Mouse (Mus musculus): Measurements from ENCODE around the gene Rwdd3. TPM values are rescaled to one million over a fixed set of nuclear protein-coding genes. Genes with fewer than 3 reads are reported as not detected.
A peak's percentile ranks its signal among the peaks of the same experiment; 100 is the strongest.

Gene Rwdd3
- polyA plus RNA-seq, 1 experiment from 2014 or later: 6.6 TPM

DNA sequence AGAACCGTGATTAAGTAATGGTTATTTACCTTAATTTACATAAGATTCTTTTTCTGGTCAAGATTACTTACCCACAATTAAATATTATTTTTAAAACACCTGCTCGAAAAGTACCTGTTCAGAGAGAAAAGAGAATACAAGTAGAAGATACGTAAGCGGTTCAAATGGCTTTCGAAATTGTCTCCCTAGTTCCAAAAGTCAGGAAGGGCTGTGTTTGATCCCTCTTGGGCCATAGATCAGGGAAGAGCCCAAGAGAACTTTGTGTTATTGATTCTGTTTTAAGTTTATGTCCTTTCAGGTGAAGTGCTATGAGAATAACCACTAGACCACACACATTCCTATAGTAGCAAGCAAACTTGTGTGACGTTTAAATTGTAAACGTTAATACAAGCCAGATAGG lies 16.0 kb upstream of the Rwdd3 start:
- Histone ChIP-seq H3K9ac (no peak overlapping the region), H3K4me2 (replicated peaks) (no peak overlapping the region), H3K9me3 (ENCODE audit: control insufficient read depth, low read length) (no peaks in the 10 kb centered on the region), H3K36me3 (replicated peaks; ENCODE audit: control insufficient read depth, insufficient read depth) (no peaks in the 10 kb centered on the region), H3K4me1 (replicated peaks; ENCODE audit: control insufficient read depth, insufficient read depth, low read length) (no peaks in the 10 kb centered on the region), H3K27me3 (ENCODE audit: control insufficient read depth, insufficient read depth, low read length) (no peaks in the 10 kb centered on the region), H3K27ac (no peak overlapping the region), H3K4me3 (replicated peaks; ENCODE audit: low read length) (no peak overlapping the region)
- ATAC-seq (ENCODE audit: low FRiP score) (no peak), DNase-seq (ENCODE audit: low spot score) (no peak)
- WGBS: 93% methylated on average over 7 of the region's 7 CpGs

DNA sequence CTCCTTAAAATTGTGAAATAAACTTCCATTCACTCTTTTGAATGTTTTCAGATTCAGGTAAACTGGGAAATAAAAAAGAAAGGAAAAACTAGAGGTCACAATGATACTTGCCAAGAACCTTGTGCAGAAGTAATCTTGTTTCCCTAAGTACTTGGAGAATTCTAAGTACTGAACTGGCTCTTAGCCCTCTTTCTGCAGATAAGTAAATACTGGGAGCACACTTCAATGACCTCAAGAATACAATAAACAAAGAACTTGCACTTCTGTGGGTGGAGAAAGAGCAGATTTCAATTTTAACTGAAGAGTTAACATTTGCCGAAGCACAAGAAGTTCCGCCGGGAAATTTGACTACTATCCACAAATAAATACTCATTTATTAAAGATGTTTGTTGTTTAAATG lies 15.4 kb upstream of the Rwdd3 start:
- ATAC-seq (ENCODE audit: low FRiP score) (no peak), DNase-seq (ENCODE audit: low spot score) (no peak)
- H3K9ac ChIP-seq: no peak overlapping the region
- H3K4me1 ChIP-seq (replicated peaks; ENCODE audit: control insufficient read depth, insufficient read depth, low read length): no peaks in the 10 kb centered on the region
- no peaks in the 10 kb centered on the region for H3K27me3 ChIP-seq (ENCODE audit: control insufficient read depth, insufficient read depth, low read length)
- no peaks in the 10 kb centered on the region for H3K9me3 ChIP-seq (ENCODE audit: control insufficient read depth, low read length)
- H3K36me3 ChIP-seq (replicated peaks; ENCODE audit: control insufficient read depth, insufficient read depth): no peaks in the 10 kb centered on the region
- no peak overlapping the region for H3K4me2 ChIP-seq (replicated peaks)
- no peak overlapping the region for H3K27ac ChIP-seq
- H3K4me3 ChIP-seq (replicated peaks; ENCODE audit: low read length): no peak overlapping the region
- WGBS: 84% methylated on average over 3 of the region's 3 CpGs

DNA sequence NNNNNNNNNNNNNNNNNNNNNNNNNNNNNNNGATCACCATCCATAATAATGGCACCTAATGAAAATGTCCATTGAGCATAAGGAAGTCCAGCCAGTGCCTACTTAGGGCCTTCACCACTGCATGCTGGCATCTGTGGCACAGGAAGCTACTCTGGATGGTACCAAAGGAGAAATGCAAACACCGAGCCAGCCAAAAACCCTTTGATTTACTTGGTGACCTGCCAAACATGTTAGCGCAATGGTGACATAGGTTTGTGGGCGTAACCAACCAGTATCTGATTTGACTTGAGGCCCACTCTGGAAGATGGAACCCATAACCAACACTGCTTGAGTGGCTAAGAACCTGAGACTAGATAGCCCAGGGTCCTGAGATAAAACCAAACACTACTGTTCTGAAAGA lies 13.7 kb upstream of the Rwdd3 start:
- H3K9me3 ChIP-seq (ENCODE audit: control insufficient read depth, low read length): no peaks in the 10 kb centered on the region
- no peak overlapping the region for H3K4me2 ChIP-seq (replicated peaks)
- DNase-seq (ENCODE audit: low spot score): no peak
- no peaks in the 10 kb centered on the region for H3K27me3 ChIP-seq (ENCODE audit: control insufficient read depth, insufficient read depth, low read length)
- H3K9ac ChIP-seq: no peak overlapping the region
- H3K4me3 ChIP-seq (replicated peaks; ENCODE audit: low read length): no peak overlapping the region
- no peak overlapping the region for H3K27ac ChIP-seq
- H3K36me3 ChIP-seq (replicated peaks; ENCODE audit: control insufficient read depth, insufficient read depth): no peaks in the 10 kb centered on the region
- 95% methylated on average over 3 of the region's 3 CpGs for WGBS
- H3K4me1 ChIP-seq (replicated peaks; ENCODE audit: control insufficient read depth, insufficient read depth, low read length): no peaks in the 10 kb centered on the region
- no peak for ATAC-seq (ENCODE audit: low FRiP score)

DNA sequence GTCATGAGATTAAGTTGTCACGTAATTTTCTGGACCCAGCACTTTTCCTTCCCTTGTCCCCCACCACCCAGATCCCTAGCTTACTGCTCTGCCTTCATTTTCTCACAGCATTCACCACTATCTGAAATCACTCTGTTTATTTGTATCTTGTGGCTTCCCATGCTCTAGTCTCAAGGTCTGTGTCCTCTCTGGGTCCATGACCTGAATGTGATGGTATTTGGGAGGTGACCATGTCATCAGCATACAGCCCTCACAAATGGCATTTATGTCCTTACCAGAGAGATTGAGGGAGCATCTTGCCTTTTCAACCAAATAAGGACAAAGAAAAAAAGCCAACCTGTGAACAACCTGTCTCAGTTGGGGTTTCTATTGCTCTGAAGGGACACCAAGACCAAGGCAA lies 4.5 kb upstream of the Rwdd3 start:
- WGBS: 89% methylated on average over 1 of the region's 1 CpGs
- no peak for ATAC-seq (ENCODE audit: low FRiP score)

DNA sequence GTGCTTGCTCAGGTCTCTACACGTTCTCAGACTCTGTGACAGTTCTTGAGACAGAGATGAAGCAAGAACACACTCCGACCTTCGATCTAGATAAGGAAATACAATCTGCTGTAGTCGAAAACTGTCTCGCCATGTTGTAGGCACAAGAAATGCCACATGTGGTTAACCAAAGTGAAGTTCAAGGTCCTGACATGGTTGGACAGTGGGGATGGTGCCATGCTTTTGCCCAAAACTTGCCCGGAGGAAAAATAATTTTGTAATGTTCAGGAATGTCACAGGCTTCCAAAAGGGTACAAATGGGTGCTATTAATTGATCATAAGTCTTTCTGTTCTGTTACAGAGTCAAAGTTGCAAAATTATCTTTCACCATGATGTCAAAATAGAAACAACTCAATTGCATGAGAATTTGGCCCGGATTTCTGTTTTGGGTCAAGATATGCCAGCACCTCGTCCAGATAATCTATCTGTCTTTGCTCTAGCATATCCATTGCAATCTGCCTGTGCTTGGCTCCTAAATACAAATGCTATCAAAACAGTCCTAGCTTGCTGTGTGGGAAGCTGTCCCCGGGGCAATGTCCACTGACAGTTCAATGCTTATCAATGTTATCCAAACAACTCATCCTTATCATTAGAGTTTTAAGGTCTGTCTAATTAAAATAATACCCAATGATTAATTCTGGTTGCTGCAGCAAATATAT lies 2.9 kb upstream of the Rwdd3 start:
- Histone ChIP-seq H3K4me1 (replicated peaks; ENCODE audit: control insufficient read depth, insufficient read depth, low read length) (0 out of 2 replicates have a peak, but pooled peaks cover 8% of the 10 kb centered on the region), H3K27ac (no peak overlapping the region), H3K36me3 (replicated peaks; ENCODE audit: control insufficient read depth, insufficient read depth) (no peaks in the 10 kb centered on the region), H3K4me3 (replicated peaks; ENCODE audit: low read length) (no peak overlapping the region), H3K9me3 (ENCODE audit: control insufficient read depth, low read length) (no peaks in the 10 kb centered on the region), H3K4me2 (replicated peaks) (no peak overlapping the region), H3K27me3 (ENCODE audit: control insufficient read depth, insufficient read depth, low read length) (no peaks in the 10 kb centered on the region), H3K9ac (no peak overlapping the region)
- DNase-seq (ENCODE audit: low spot score) (no peak), ATAC-seq (ENCODE audit: low FRiP score) (no peak)
- 81% methylated on average over 9 of the region's 9 CpGs for whole genome bisulfite sequencing

More for the DNA sequence above, 4.5 kb upstream of the Rwdd3 start:
- Histone ChIP-seq H3K36me3 (replicated peaks; ENCODE audit: control insufficient read depth, insufficient read depth) (no peaks in the 10 kb centered on the region), H3K4me1 (replicated peaks; ENCODE audit: control insufficient read depth, insufficient read depth, low read length) (no peaks in the 10 kb centered on the region), H3K9me3 (ENCODE audit: control insufficient read depth, low read length) (no peaks in the 10 kb centered on the region), H3K9ac (no peak overlapping the region), H3K4me3 (replicated peaks; ENCODE audit: low read length) (no peak overlapping the region), H3K27me3 (ENCODE audit: control insufficient read depth, insufficient read depth, low read length) (no peaks in the 10 kb centered on the region), H3K27ac (no peak overlapping the region), H3K4me2 (replicated peaks) (no peak overlapping the region)
- no peak for DNase-seq (ENCODE audit: low spot score)

DNA sequence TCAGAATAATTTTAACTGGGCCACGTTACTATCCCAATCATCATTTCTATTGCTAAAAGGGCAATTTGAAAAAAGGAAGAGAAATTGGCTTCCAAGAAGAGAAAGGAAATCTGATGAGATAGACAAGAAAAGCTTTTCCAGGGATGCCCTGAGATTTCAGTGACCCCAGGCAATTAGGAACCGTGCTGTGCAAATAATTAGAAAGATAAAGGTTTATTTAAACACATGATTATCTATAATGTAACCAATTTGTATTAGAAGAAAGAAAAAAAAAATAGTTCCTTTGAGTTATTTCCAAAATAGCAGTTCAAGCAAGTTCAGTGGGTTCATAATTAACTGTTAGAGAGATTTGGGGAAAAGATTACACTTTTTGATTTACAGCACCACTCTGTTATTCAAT lies 1.2 kb upstream of the Rwdd3 start:
- no peak overlapping the region for H3K4me2 ChIP-seq (replicated peaks)
- no peaks in the 10 kb centered on the region for H3K9me3 ChIP-seq (ENCODE audit: control insufficient read depth, low read length)
- ATAC-seq (ENCODE audit: low FRiP score) (no peak), DNase-seq (ENCODE audit: low spot score) (no peak)
- H3K36me3 ChIP-seq (replicated peaks; ENCODE audit: control insufficient read depth, insufficient read depth): no peaks in the 10 kb centered on the region
- no peaks in the 10 kb centered on the region for H3K27me3 ChIP-seq (ENCODE audit: control insufficient read depth, insufficient read depth, low read length)
- H3K27ac ChIP-seq: no peak overlapping the region
- no peak overlapping the region for H3K4me3 ChIP-seq (replicated peaks; ENCODE audit: low read length)
- 69% methylated on average over 2 of the region's 2 CpGs for WGBS
- no peak overlapping the region for H3K9ac ChIP-seq
- 0 out of 2 replicates have a peak, but pooled peaks cover 8% of the 10 kb centered on the region for H3K4me1 ChIP-seq (replicated peaks; ENCODE audit: control insufficient read depth, insufficient read depth, low read length)

DNA sequence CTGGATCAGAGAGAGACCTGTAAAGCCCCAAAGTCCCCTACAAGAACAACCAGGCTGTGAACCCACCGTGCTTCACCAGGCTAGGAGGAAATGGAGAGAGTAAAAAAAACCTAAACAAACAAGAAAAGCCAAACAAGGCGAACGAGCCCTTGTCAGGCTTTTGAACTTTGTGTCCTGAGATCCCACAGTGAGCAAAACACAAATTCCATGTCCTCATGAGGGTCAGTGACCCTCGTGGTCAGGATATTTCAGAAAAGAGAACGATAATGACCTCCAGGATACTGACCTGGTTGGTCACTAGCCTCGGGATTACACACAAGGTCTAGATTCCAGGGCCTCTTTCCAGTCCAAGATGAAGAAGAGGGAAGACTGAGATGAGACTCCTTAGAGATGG lies 374 bp upstream of the Rwdd3 start:
- H3K9ac ChIP-seq: no peak overlapping the region
- H3K27ac ChIP-seq: no peak overlapping the region
- H3K4me3 ChIP-seq (replicated peaks; ENCODE audit: low read length): peak overlapping the region; percentile 52
- H3K4me2 ChIP-seq (replicated peaks): peak overlapping the region; percentile 67
- no peaks in the 10 kb centered on the region for H3K9me3 ChIP-seq (ENCODE audit: control insufficient read depth, low read length)
- no peaks in the 10 kb centered on the region for H3K36me3 ChIP-seq (replicated peaks; ENCODE audit: control insufficient read depth, insufficient read depth)
- ATAC-seq (ENCODE audit: low FRiP score) (no peak), DNase-seq (ENCODE audit: low spot score) (no peak)
- H3K4me1 ChIP-seq (replicated peaks; ENCODE audit: control insufficient read depth, insufficient read depth, low read length): 0 out of 2 replicates have a peak, but pooled peaks cover 8% of the 10 kb centered on the region
- WGBS: 59% methylated on average over 6 of the region's 6 CpGs
- no peaks in the 10 kb centered on the region for H3K27me3 ChIP-seq (ENCODE audit: control insufficient read depth, insufficient read depth, low read length)

DNA sequence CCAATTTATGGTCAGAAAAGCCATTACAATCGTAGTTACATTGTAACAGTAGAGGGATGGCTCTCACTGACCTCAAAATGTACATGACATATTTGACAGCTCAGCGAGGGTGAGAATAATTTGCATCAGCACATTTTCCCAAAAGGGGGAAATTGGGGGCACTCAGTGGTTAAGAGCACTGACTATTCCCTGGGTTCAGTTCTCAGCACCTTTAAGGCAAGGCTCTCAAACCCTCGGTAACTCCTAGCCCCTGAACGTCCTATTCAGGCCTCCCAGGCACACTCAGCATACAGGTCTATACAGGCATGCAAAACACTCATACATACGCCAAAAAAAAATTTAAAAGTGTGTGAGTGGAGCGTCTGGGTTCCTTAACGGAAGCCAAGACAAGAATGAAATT lies 864 bp downstream of the Rwdd3 start:
- H3K4me3 ChIP-seq (replicated peaks; ENCODE audit: low read length): peak overlapping the region; percentile 52; the same call in 1 of the 2 replicates
- 55% methylated on average over 7 of the region's 7 CpGs for WGBS
- ATAC-seq (ENCODE audit: low FRiP score) (no peak), DNase-seq (ENCODE audit: low spot score) (no peak)
- peak overlapping the region; percentile 67 for H3K4me2 ChIP-seq (replicated peaks)
- H3K9ac ChIP-seq: peak overlapping the region; percentile 64; the same call in 1 of the 2 replicates
- 0 out of 2 replicates have a peak, but pooled peaks cover 8% of the 10 kb centered on the region for H3K4me1 ChIP-seq (replicated peaks; ENCODE audit: control insufficient read depth, insufficient read depth, low read length)
- H3K27me3 ChIP-seq (ENCODE audit: control insufficient read depth, insufficient read depth, low read length): no peaks in the 10 kb centered on the region
- no peaks in the 10 kb centered on the region for H3K9me3 ChIP-seq (ENCODE audit: control insufficient read depth, low read length)
- H3K27ac ChIP-seq: no peak overlapping the region
- no peaks in the 10 kb centered on the region for H3K36me3 ChIP-seq (replicated peaks; ENCODE audit: control insufficient read depth, insufficient read depth)

DNA sequence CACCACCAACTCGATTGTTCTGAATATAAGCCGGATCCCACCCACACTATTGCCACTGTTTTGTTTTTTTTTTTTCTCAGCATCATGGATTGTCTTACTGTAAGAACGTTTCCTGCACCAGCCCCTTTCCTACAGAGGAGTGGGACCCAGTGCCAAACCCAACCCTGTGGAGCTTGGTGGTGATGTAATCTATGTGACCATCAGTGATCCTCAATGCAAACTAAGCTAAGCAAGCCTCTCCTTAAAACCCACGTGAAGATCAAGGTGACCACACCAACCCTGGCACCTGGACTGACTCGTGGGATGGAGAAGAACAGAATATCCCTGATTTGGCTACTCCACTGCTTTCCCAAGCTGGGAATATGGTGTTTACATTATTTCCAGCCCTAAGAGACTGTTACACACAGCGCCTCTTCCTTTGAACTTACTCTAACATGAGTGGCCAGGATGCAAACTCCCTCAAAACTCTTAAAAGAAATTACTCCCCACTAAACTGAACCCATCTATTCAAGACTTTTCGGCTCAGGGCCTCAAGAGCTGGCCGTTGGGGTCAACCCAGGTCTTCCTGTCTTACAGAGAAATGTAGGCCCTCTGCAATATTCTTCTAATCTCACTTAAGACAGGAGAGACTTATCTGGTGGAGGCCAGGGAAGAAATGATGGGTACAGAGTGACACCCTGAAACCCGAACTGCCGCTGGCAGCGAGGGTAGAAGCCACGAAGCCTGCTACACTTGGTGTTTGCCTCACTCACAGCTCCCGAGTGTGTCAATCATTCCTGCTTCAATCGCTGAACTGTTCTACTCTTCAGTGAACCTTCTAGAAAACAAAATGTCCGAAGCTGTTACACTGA lies 2.2 kb downstream of the Rwdd3 start:
- no peaks in the 10 kb centered on the region for H3K9me3 ChIP-seq (ENCODE audit: control insufficient read depth, low read length)
- H3K4me3 ChIP-seq (replicated peaks; ENCODE audit: low read length): no peak overlapping the region
- WGBS: 76% methylated on average over 15 of the region's 15 CpGs
- DNase-seq (ENCODE audit: low spot score): no peak
- no peak for ATAC-seq (ENCODE audit: low FRiP score)
- H3K36me3 ChIP-seq (replicated peaks; ENCODE audit: control insufficient read depth, insufficient read depth): no peaks in the 10 kb centered on the region
- H3K4me1 ChIP-seq (replicated peaks; ENCODE audit: control insufficient read depth, insufficient read depth, low read length): 0 out of 2 replicates have a peak, but pooled peaks cover 8% of the 10 kb centered on the region
- H3K27me3 ChIP-seq (ENCODE audit: control insufficient read depth, insufficient read depth, low read length): no peaks in the 10 kb centered on the region
- H3K4me2 ChIP-seq (replicated peaks): no peak overlapping the region
- H3K27ac ChIP-seq: no peak overlapping the region
- H3K9ac ChIP-seq: no peak overlapping the region
